Mouse (Mus musculus) CD4-positive naive resting alpha-beta T cell, adult 76 days (primary cell): ENCODE data around the gene Efhc1. TPM values are rescaled to one million over a fixed set of nuclear protein-coding genes. Genes with fewer than 3 reads are reported as not detected.

Experiments used
- total RNA-seq: library from RNA; stranded (reverse); gene quantifications from one replicate; pipeline ENCODE4 v1.2.4, GENCODE M21; 2023

The Efhc1 gene
- 0.67 TPM for total RNA-seq

DNA sequence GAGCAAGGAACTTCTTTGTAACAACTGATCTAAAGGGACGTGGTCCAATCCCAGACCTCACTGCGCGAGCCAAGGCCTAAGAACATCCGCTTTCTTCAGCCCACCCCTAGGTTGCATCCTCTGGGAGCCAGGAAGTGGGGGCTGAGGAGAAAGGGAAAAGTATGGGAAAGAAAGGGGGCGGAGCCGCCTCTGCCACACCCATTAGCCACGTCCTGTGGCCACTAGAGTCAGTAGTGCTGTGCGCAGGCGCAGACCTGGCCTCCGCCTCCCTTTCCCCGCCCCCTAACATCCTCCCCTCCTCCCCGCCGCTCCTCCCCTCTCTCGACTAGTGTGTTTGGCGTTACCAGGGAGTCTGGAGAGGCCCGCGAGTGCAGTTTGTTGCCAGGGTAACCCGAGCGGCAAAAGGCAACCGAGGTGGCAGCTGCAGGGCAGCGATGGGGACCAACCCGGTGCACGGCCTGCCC lies at the start of gene Efhc1:
Gene Efhc1, plus strand, starts transcription at position 327 of the 464 bp plus-strand sequence.

Other genes with a start within 250 kb of the Efhc1 start
- not detected for gene Il17a, start 220.7 kb upstream of the Efhc1 start, total RNA-seq
- 1.4 TPM for gene Il17f, start 161.0 kb upstream of the Efhc1 start, total RNA-seq
- 53.0 TPM for gene Mcm3, start 131.3 kb upstream of the Efhc1 start, total RNA-seq
- gene Paqr8, start 61.0 kb upstream of the Efhc1 start, total RNA-seq: 5.9 TPM
- 10.3 TPM for gene Tram2, start 127.6 kb downstream of the Efhc1 start, total RNA-seq